Mouse (Mus musculus) lung, postnatal 0 days (tissue): ENCODE measurements around the gene Cdhr1.

ENCODE experiments used
- CTCF ChIP-seq: IDR thresholded peaks from 2 replicates; pipeline ENCODE4 v1.5.1; 2016; ENCODE audit warnings: antibody characterized with exemption, mild to moderate bottlenecking
- EP300 ChIP-seq: IDR thresholded peaks from 2 replicates; pipeline ENCODE4 v1.6.1; 2016; ENCODE audit warnings: antibody characterized with exemption, mild to moderate bottlenecking, control low read depth

DNA sequence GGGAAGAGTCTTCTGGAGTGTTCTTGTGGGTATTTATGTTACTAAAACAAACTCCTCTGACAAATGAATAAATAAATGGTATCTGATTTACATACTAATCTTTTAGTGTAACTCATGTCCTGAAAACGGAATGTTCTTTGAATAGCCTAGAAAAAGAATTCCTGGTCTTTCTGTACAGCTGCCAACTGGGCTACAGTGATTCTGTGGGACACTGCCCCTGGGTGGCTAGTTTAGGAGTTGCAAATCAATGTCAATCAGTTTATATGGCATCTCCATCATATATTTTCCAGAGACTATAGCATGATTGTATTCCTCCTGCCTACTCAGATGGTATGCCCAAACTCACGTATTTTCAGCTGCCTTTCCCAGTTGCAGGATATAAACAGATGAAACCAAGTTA lies 33.3 kb downstream of the Cdhr1 start:
- TF ChIP-seq CTCF (no peak), EP300 (no peak)
